Mouse (Mus musculus) limb, embryonic 14.5 days (tissue): ENCODE measurements around the gene Prrc2b. TPM values are rescaled to one million over a fixed set of nuclear protein-coding genes. Genes with fewer than 3 reads are reported as not detected.

ENCODE experiments used
- ATAC-seq: fragments of 200-750 bp; cut with Nextera tagmentation; 2 replicates; pipeline ENCODE4 v1.8.0; 2017; ENCODE audit warnings: low read depth, moderate number of reproducible peaks, moderate TSS enrichment; ENCODE audit not compliant: low FRiP score
- DNase-seq: peaks from one replicate; pipeline ENCODE4 v3.0.0-alpha.2; 2015; ENCODE audit warnings: low spot score
- H3K27ac ChIP-seq: fragments of 300-500 bp; sonication (generic); replicated peaks from 2 replicates; pipeline ENCODE4 v1.5.1; 2014; ENCODE audit warnings: low read depth, mild to moderate bottlenecking, low read length, moderate library complexity, mixed read lengths
- H3K27me3 ChIP-seq: fragments of 300-500 bp; sonication (generic); 2 replicates; pipeline ENCODE4 v1.6.1; 2014; ENCODE audit warnings: low read length, mixed read lengths; ENCODE audit not compliant: control insufficient read depth, insufficient read depth
- H3K36me3 ChIP-seq: fragments of 300-500 bp; sonication (generic); 2 replicates; pipeline ENCODE4 v1.6.1; 2014; ENCODE audit warnings: mild to moderate bottlenecking, low read length, moderate library complexity, mixed read lengths; ENCODE audit not compliant: control insufficient read depth, insufficient read depth
- H3K4me1 ChIP-seq: fragments of 300-500 bp; sonication (generic); 2 replicates; pipeline ENCODE4 v1.6.1; 2014; ENCODE audit warnings: antibody characterized with exemption, low read length, mixed read lengths; ENCODE audit not compliant: control insufficient read depth, insufficient read depth
- H3K4me2 ChIP-seq: fragments of 300-500 bp; sonication (generic); replicated peaks from 2 replicates; pipeline ENCODE4 v1.6.1; 2014; ENCODE audit warnings: low read depth, mild to moderate bottlenecking, low read length, moderate library complexity; ENCODE audit not compliant: severe bottlenecking
- H3K4me3 ChIP-seq: fragments of 300-500 bp; sonication (generic); replicated peaks from 2 replicates; pipeline ENCODE4 v1.5.1; 2014; ENCODE audit warnings: low read length
- H3K9ac ChIP-seq: fragments of 300-500 bp; sonication (generic); 2 replicates; pipeline ENCODE4 v1.6.1; 2014; ENCODE audit warnings: mild to moderate bottlenecking, low read depth, low read length, moderate library complexity; ENCODE audit not compliant: severe bottlenecking
- H3K9me3 ChIP-seq: fragments of 300-500 bp; sonication (generic); 2 replicates; pipeline ENCODE4 v1.6.1; 2016; ENCODE audit warnings: low read length; ENCODE audit not compliant: control insufficient read depth
- POLR2A ChIP-seq: fragments of 200-500 bp; IDR thresholded peaks from 2 replicates; pipeline ENCODE4 v1.8.0; 2012; ENCODE audit warnings: inconsistent platforms, mild to moderate bottlenecking, moderate library complexity, borderline replicate concordance; ENCODE audit not compliant: insufficient read depth, insufficient read length; ENCODE audit errors: extremely low read depth
- WGBS: fragments of 180-500 bp; shearing (Covaris S2); extraction: QIAGEN DNeasy Blood & Tissue Kit; methylation state at CpG from one replicate; pipeline ENCODE4 v1.1.7; 2014; 5-methylcytosine and 5-hydroxymethylcytosine counted together
- polyA plus RNA-seq, 2 experiments: library from polyadenylated mRNA; depleted of rRNA in 1 of 2; stranded (reverse) in 1 of 2; unstranded in 1 of 2; fragments of >200 nt; fragmentation: Nextera tagmentation in 1 of 2; extraction: Ambion mirVana in 1 of 2; gene quantifications; 2 replicates each; pipeline versions ENCODE4 v1.2.1 to v1.2.3; 2012 to 2014

Gene Prrc2b
- polyA plus RNA-seq, 2 experiments: 74.6 to 78.2 TPM

GRCm38 (mm10) chr2:32171658-32172433, 21.0 kb downstream of the Prrc2b start:
- H3K4me1 ChIP-seq: peaks cover 46% of the 10 kb centered on the region
- no peaks in the 10 kb centered on the region for H3K9me3 ChIP-seq
- DNase-seq (no peak), ATAC-seq (no peak)
- no peaks in the 10 kb centered on the region for H3K36me3 ChIP-seq
- TF ChIP-seq POLR2A: no peak
- H3K27me3 ChIP-seq: no peaks in the 10 kb centered on the region
- 71% methylated on average over 14 of the region's 14 CpGs for WGBS
- H3K9ac ChIP-seq: no peak overlapping the region
- no peak overlapping the region for H3K4me2 ChIP-seq
- no peak overlapping the region for H3K27ac ChIP-seq
- H3K4me3 ChIP-seq: no peak overlapping the region

- WGBS: 17% methylated on average over 13 of the region's 13 CpGs
- ATAC-seq (peak; percentile 79), DNase-seq (peak; percentile 81)
- peaks cover 30% of the 10 kb centered on the region for H3K4me1 ChIP-seq
- TF ChIP-seq POLR2A: no peak
- H3K36me3 ChIP-seq: no peaks in the 10 kb centered on the region
- peak overlapping the region; percentile 21; the same call in 1 of the 2 replicates for H3K4me2 ChIP-seq
- H3K27me3 ChIP-seq: no peaks in the 10 kb centered on the region
- no peak overlapping the region for H3K4me3 ChIP-seq
- no peaks in the 10 kb centered on the region for H3K9me3 ChIP-seq
- H3K27ac ChIP-seq: peak overlapping the region; percentile 68
- no peak overlapping the region; the same call in 1 of the 2 replicates for H3K9ac ChIP-seq
These were observed 23.4 kb downstream of the Prrc2b start for GRCm38 (mm10) chr2:32174170-32174741.

- ATAC-seq (no peak), DNase-seq (no peak)
- no peaks in the 10 kb centered on the region for H3K27me3 ChIP-seq
- peaks cover 22% of the 10 kb centered on the region for H3K4me1 ChIP-seq
- 34% methylated on average over 7 of the region's 7 CpGs for WGBS
- no peak overlapping the region for H3K4me3 ChIP-seq
- no peaks in the 10 kb centered on the region for H3K9me3 ChIP-seq
- H3K36me3 ChIP-seq: no peaks in the 10 kb centered on the region; the same call in 1 of the 2 replicates
- no peak for TF ChIP-seq POLR2A
- H3K4me2 ChIP-seq: peak overlapping the region; percentile 21
- peak overlapping the region; percentile 34; the same call in 1 of the 2 replicates for H3K9ac ChIP-seq
- H3K27ac ChIP-seq: peak overlapping the region; percentile 68
These were observed 24.2 kb downstream of the Prrc2b start for GRCm38 (mm10) chr2:32175051-32175466.

- no peak overlapping the region for H3K4me2 ChIP-seq
These were observed 24.6 kb downstream of the Prrc2b start for GRCm38 (mm10) chr2:32175508-32175907.

GRCm38 (mm10) chr2:32176848-32177247, 26.0 kb downstream of the Prrc2b start:
- Histone ChIP-seq H3K4me2 (no peak overlapping the region), H3K4me1 (peaks cover 22% of the 10 kb centered on the region), H3K27me3 (no peaks in the 10 kb centered on the region), H3K9ac (no peak overlapping the region), H3K36me3 (no peaks in the 10 kb centered on the region; the same call in 1 of the 2 replicates), H3K27ac (no peak overlapping the region), H3K4me3 (no peak overlapping the region), H3K9me3 (no peaks in the 10 kb centered on the region)
- DNase-seq (no peak), ATAC-seq (no peak)
- WGBS: 40% methylated on average over 3 of the region's 3 CpGs
- no peak for TF ChIP-seq POLR2A

More at GRCm38 (mm10) chr2:32175508-32175907, 24.6 kb downstream of the Prrc2b start:
- DNase-seq: no peak
- H3K36me3 ChIP-seq: no peaks in the 10 kb centered on the region; the same call in 1 of the 2 replicates
- H3K9ac ChIP-seq: no peak overlapping the region
- H3K9me3 ChIP-seq: no peaks in the 10 kb centered on the region
- no peak for TF ChIP-seq POLR2A
- no peak overlapping the region for H3K4me3 ChIP-seq
- H3K27me3 ChIP-seq: no peaks in the 10 kb centered on the region
- H3K27ac ChIP-seq: 0 out of 2 replicates have a peak overlapping the region, but pooled peaks have one; percentile 68
- ATAC-seq: no peak
- peaks cover 20% of the 10 kb centered on the region for H3K4me1 ChIP-seq
- WGBS: 92% methylated on average over 6 of the region's 6 CpGs
